Mouse (Mus musculus) MEL (cell line): Measurements from ENCODE around the gene Tnpo1. TPM values are rescaled to one million over a fixed set of nuclear protein-coding genes. Genes with fewer than 3 reads are reported as not detected.

Experiments used
- DNase-seq: peaks from one replicate; pipeline ENCODE4 v3.0.0; 2011; ENCODE audit warnings: low read depth, low spot score
- H3K27ac ChIP-seq: 2 replicates; pipeline ENCODE4 v1.5.1; 2012; ENCODE audit warnings: low read depth, mild to moderate bottlenecking, control low read depth, low read length, moderate library complexity; ENCODE audit not compliant: control insufficient read depth
- H3K27me3 ChIP-seq, 2 experiments: fragments of 150-350 bp in 1 of 2; sonication (generic) in 1 of 2; 2 replicates each; pipeline ENCODE4 v1.6.1; 2012; ENCODE audit warnings: low read length in 2 of 2, mild to moderate bottlenecking in 2 of 2, improper control_type of control experiment in 1 of 2, moderate library complexity in 1 of 2; ENCODE audit not compliant: insufficient read depth in 2 of 2, control insufficient read depth in 1 of 2
- H3K36me3 ChIP-seq, 2 experiments: 2 replicates each; pipeline ENCODE4 v1.6.1; 2012 to 2014; ENCODE audit warnings: low read length in 2 of 2, improper control_type of control experiment in 1 of 2, inconsistent platforms in 1 of 2, mild to moderate bottlenecking in 1 of 2; ENCODE audit not compliant: insufficient read depth in 2 of 2, control insufficient read depth in 1 of 2
- H3K4me1 ChIP-seq, 2 experiments: fragments of 150-350 bp in 1 of 2; sonication (generic) in 1 of 2; 2 replicates each; pipeline ENCODE4 v1.6.1; 2012; ENCODE audit warnings: low read length in 2 of 2, improper control_type of control experiment in 1 of 2, mild to moderate bottlenecking in 1 of 2; ENCODE audit not compliant: insufficient read depth in 2 of 2, control insufficient read depth in 1 of 2
- H3K4me3 ChIP-seq, 2 experiments: fragments of 150-350 bp in 1 of 2; sonication (generic) in 1 of 2; 2 replicates each; pipeline ENCODE4 v1.5.1; 2012; ENCODE audit warnings: low read depth in 2 of 2, low read length in 2 of 2, mild to moderate bottlenecking in 2 of 2, moderate library complexity in 2 of 2, control low read depth in 1 of 2, improper control_type of control experiment in 1 of 2; ENCODE audit not compliant: control insufficient read depth in 1 of 2, insufficient read depth in 1 of 2
- H3K79me2 ChIP-seq: 2 replicates; pipeline ENCODE4 v1.6.1; 2012; ENCODE audit warnings: mild to moderate bottlenecking, low read length, moderate library complexity; ENCODE audit not compliant: control insufficient read depth, poor library complexity, insufficient read depth
- H3K9ac ChIP-seq: 2 replicates; pipeline ENCODE4 v1.6.1; 2012; ENCODE audit warnings: low read depth, mild to moderate bottlenecking, control low read depth, low read length, moderate library complexity; ENCODE audit not compliant: control insufficient read depth, poor library complexity, severe bottlenecking
- H3K9me3 ChIP-seq: fragments of 150-350 bp; sonication (generic); replicated peaks from 2 replicates; pipeline ENCODE4 v1.6.1; 2012; ENCODE audit warnings: mild to moderate bottlenecking, low read length, improper control_type of control experiment, moderate library complexity; ENCODE audit not compliant: insufficient read depth
- BHLHE40 ChIP-seq: IDR thresholded peaks from 2 replicates; pipeline ENCODE4 v1.6.1; 2012; ENCODE audit warnings: low read depth, mild to moderate bottlenecking, inconsistent platforms, low read length, improper control_type of control experiment, borderline replicate concordance
- CHD2 ChIP-seq: IDR thresholded peaks from 2 replicates; pipeline ENCODE4 v1.6.1; 2011; ENCODE audit warnings: low read length, improper control_type of control experiment
- ELF1 ChIP-seq: IDR thresholded peaks from 2 replicates; pipeline ENCODE4 v1.6.1; 2014; ENCODE audit warnings: low read depth, mild to moderate bottlenecking, inconsistent platforms, low read length, improper control_type of control experiment, moderate library complexity
- GABPA ChIP-seq: IDR thresholded peaks from 2 replicates; pipeline ENCODE4 v1.6.1; 2012; ENCODE audit warnings: low read depth, mild to moderate bottlenecking, inconsistent platforms, low read length, improper control_type of control experiment, moderate library complexity
- GATA1 ChIP-seq: IDR thresholded peaks from 2 replicates; pipeline ENCODE4 v1.6.1; 2011; ENCODE audit warnings: low read depth, low read length, improper control_type of control experiment
- HCFC1 ChIP-seq: IDR thresholded peaks from 2 replicates; pipeline ENCODE4 v1.6.1; 2012; ENCODE audit warnings: low read depth, mild to moderate bottlenecking, inconsistent platforms, low read length, improper control_type of control experiment, moderate library complexity
- KAT2A ChIP-seq: conservative IDR thresholded peaks from 2 replicates; pipeline ENCODE4 v1.6.1; 2012; ENCODE audit warnings: low read depth, low read length, improper control_type of control experiment, inconsistent platforms
- MAFK ChIP-seq: IDR thresholded peaks from 2 replicates; pipeline ENCODE4 v1.6.1; 2011; ENCODE audit warnings: low read depth, mild to moderate bottlenecking, low read length, improper control_type of control experiment, borderline replicate concordance
- MAX ChIP-seq: IDR thresholded peaks from 2 replicates; pipeline ENCODE4 v1.6.1; 2011; ENCODE audit warnings: low read length, improper control_type of control experiment
- MAZ ChIP-seq: IDR thresholded peaks from 2 replicates; pipeline ENCODE4 v1.6.1; 2012; ENCODE audit warnings: low read depth, mild to moderate bottlenecking, inconsistent platforms, low read length, improper control_type of control experiment
- MXI1 ChIP-seq: IDR thresholded peaks from 2 replicates; pipeline ENCODE4 v1.6.1; 2011; ENCODE audit warnings: mild to moderate bottlenecking, low read depth, low read length, improper control_type of control experiment
- MYC ChIP-seq: IDR thresholded peaks from 2 replicates; pipeline ENCODE4 v1.6.1; 2011; ENCODE audit warnings: low read depth, mild to moderate bottlenecking, low read length, improper control_type of control experiment, moderate library complexity
- NELFE ChIP-seq: IDR thresholded peaks from 2 replicates; pipeline ENCODE4 v1.6.1; 2011; ENCODE audit warnings: low read depth, low read length, improper control_type of control experiment
- POLR2A ChIP-seq, 2 experiments: IDR thresholded peaks; 2 replicates each; pipeline ENCODE4 v1.6.1; 2011 to 2012; ENCODE audit warnings: low read length in 2 of 2, mild to moderate bottlenecking in 2 of 2, control low read depth in 1 of 2, improper control_type of control experiment in 1 of 2, low read depth in 1 of 2, moderate library complexity in 1 of 2; ENCODE audit not compliant: control insufficient read depth in 1 of 2, insufficient read depth in 1 of 2, poor library complexity in 1 of 2
- SIN3A ChIP-seq: IDR thresholded peaks from 2 replicates; pipeline ENCODE4 v1.6.1; 2012; ENCODE audit warnings: low read length, improper control_type of control experiment, inconsistent platforms
- TAL1 ChIP-seq: IDR thresholded peaks from 2 replicates; pipeline ENCODE4 v1.6.1; 2012; ENCODE audit warnings: mild to moderate bottlenecking, inconsistent platforms, low read length, moderate library complexity, mixed read lengths
- TBP ChIP-seq: IDR thresholded peaks from 2 replicates; pipeline ENCODE4 v1.8.0; 2011; ENCODE audit warnings: low read depth, low read length, improper control_type of control experiment
- TCF12 ChIP-seq: IDR thresholded peaks from 2 replicates; pipeline ENCODE4 v1.6.1; 2014; ENCODE audit warnings: low read depth, mild to moderate bottlenecking, inconsistent platforms, low read length, improper control_type of control experiment, moderate library complexity
- UBTF ChIP-seq: IDR thresholded peaks from 2 replicates; pipeline ENCODE4 v1.6.1; 2012; ENCODE audit warnings: low read depth, mild to moderate bottlenecking, inconsistent platforms, low read length, improper control_type of control experiment, moderate library complexity, borderline replicate concordance; ENCODE audit not compliant: insufficient read depth
- USF1 ChIP-seq: IDR thresholded peaks from 2 replicates; pipeline ENCODE4 v1.6.1; 2014; ENCODE audit warnings: low read depth, mild to moderate bottlenecking, inconsistent platforms, low read length, improper control_type of control experiment, moderate library complexity
- USF2 ChIP-seq, 2 experiments: IDR thresholded peaks; 2 replicates each; pipeline ENCODE4 v1.6.1; 2011 to 2012; ENCODE audit warnings: improper control_type of control experiment in 2 of 2, low read length in 2 of 2, borderline replicate concordance in 1 of 2, inconsistent platforms in 1 of 2, low read depth in 1 of 2, mild to moderate bottlenecking in 1 of 2; ENCODE audit not compliant: insufficient read depth in 1 of 2
- ZC3H11A ChIP-seq: IDR thresholded peaks from 2 replicates; pipeline ENCODE4 v1.6.1; 2012; ENCODE audit warnings: low read depth, mild to moderate bottlenecking, inconsistent platforms, low read length, improper control_type of control experiment
- ZKSCAN1 ChIP-seq: IDR thresholded peaks from 2 replicates; pipeline ENCODE4 v1.6.1; 2012; ENCODE audit warnings: low read depth, mild to moderate bottlenecking, inconsistent platforms, low read length, improper control_type of control experiment, moderate library complexity
- ZMIZ1 ChIP-seq: IDR thresholded peaks from 2 replicates; pipeline ENCODE4 v1.6.1; 2012; ENCODE audit warnings: low read depth, mild to moderate bottlenecking, inconsistent platforms, low read length, improper control_type of control experiment, moderate library complexity
- polyA plus RNA-seq, 2 experiments: library from polyadenylated mRNA; stranded (reverse) in 1 of 2; unstranded in 1 of 2; fragments of >175 nt in 1 of 2; fragments of >200 nt in 1 of 2; gene quantifications; 2 replicates each; pipeline versions ENCODE4 v1.2.1 to v1.2.4; 2012; ENCODE audit warnings: low replicate concordance in 2 of 2, low read depth in 1 of 2; ENCODE audit not compliant: insufficient read length in 2 of 2, insufficient read depth in 1 of 2, missing spikeins in 1 of 2
- total RNA-seq: library from RNA; depleted of rRNA; stranded (reverse); fragments of 300-350 nt; gene quantifications from 2 replicates; pipeline ENCODE4 v1.2.3, GENCODE M21; 2012

Tnpo1 gene
- total and polyA plus RNA-seq, 3 experiments, result 48.0 to 123 (median 89.6) TPM

- Histone ChIP-seq H3K27me3 (no peaks in the 10 kb centered on the region; a peak in 1 of 4 replicates), H3K9me3 (no peaks in the 10 kb centered on the region), H3K4me1 (no peaks in the 10 kb centered on the region), H3K36me3 (no peaks in the 10 kb centered on the region), H3K27ac (no peak overlapping the region), H3K4me3 (no peak overlapping the region), H3K79me2 (no peaks in the 10 kb centered on the region), H3K9ac (no peak overlapping the region)
- no peak for DNase-seq
- TF ChIP-seq GABPA (no peak), MYC (no peak), POLR2A (IDR thresholded peaks at IDR 0.05; ENCODE audit: control insufficient read depth in 1 of 2, insufficient read depth in 1 of 2, low read depth in 1 of 2, low read length in 2 of 2, poor library complexity in 1 of 2) (no peak), HCFC1 (no peak), USF1 (no peak), CHD2 (no peak), KAT2A (no peak), USF2 (IDR thresholded peaks at IDR 0.05; ENCODE audit: borderline replicate concordance in 1 of 2, insufficient read depth in 1 of 2, low read depth in 1 of 2, low read length in 2 of 2) (no peak), NELFE (no peak), UBTF (no peak), MAZ (no peak), TAL1 (no peak), GATA1 (no peak), BHLHE40 (no peak), MXI1 (no peak), MAFK (no peak), ZC3H11A (no peak)
Measured at GRCm38 (mm10) chr13:98951951-98952350, 25.8 kb upstream of the Tnpo1 start.

GRCm38 (mm10) chr13:98948146-98948545, 22.0 kb upstream of the Tnpo1 start:
- no peak overlapping the region for H3K9ac ChIP-seq
- no peaks in the 10 kb centered on the region for H3K36me3 ChIP-seq
- no peak for DNase-seq
- TF ChIP-seq ZMIZ1, result no peak
- TF ChIP-seq HCFC1, result no peak
- no peak for TF ChIP-seq ZKSCAN1
- TF ChIP-seq GATA1, result no peak
- no peak for TF ChIP-seq MAFK
- no peak for TF ChIP-seq TBP
- no peak for TF ChIP-seq MAX
- no peak for TF ChIP-seq NELFE
- TF ChIP-seq SIN3A, result no peak
- TF ChIP-seq ELF1, result no peak
- no peak for TF ChIP-seq POLR2A (IDR thresholded peaks at IDR 0.05; ENCODE audit: control insufficient read depth in 1 of 2, insufficient read depth in 1 of 2, low read depth in 1 of 2, low read length in 2 of 2, poor library complexity in 1 of 2)
- TF ChIP-seq BHLHE40, result no peak
- no peak for TF ChIP-seq GABPA
- no peak for TF ChIP-seq TCF12
- H3K4me1 ChIP-seq, result peaks cover 0 to 3% of the 10 kb centered on the region in 2 experiments; a peak in 1 of 4 replicates
- H3K4me3 ChIP-seq, result no peak overlapping the region
- no peaks in the 10 kb centered on the region for H3K9me3 ChIP-seq
- no peaks in the 10 kb centered on the region for H3K79me2 ChIP-seq
- H3K27ac ChIP-seq, result no peak overlapping the region
- no peaks in the 10 kb centered on the region; a peak in 1 of 4 replicates for H3K27me3 ChIP-seq
